Mouse (Mus musculus) hindbrain, embryonic 11.5 days (tissue): ENCODE measurements around the gene Kdm2a. TPM values are rescaled to one million over a fixed set of nuclear protein-coding genes. Genes with fewer than 3 reads are reported as not detected.

Experiments used
- ATAC-seq: fragments of 200-750 bp; cut with Nextera tagmentation; 2 replicates; pipeline ENCODE4 v1.8.0; 2017; ENCODE audit warnings: mild to moderate bottlenecking, moderate TSS enrichment, moderate library complexity; ENCODE audit not compliant: low FRiP score
- DNase-seq: peaks from one replicate; pipeline ENCODE4 v3.0.0-alpha.2; 2015; ENCODE audit warnings: low spot score
- H3K27ac ChIP-seq: fragments of 300-500 bp; sonication (generic); 2 replicates; pipeline ENCODE4 v1.5.1; 2014; ENCODE audit warnings: mild to moderate bottlenecking, low read depth, low read length
- H3K27me3 ChIP-seq: fragments of 300-500 bp; sonication (generic); 2 replicates; pipeline ENCODE4 v1.6.1; 2014; ENCODE audit warnings: mild to moderate bottlenecking, low read length, moderate library complexity, mixed read lengths; ENCODE audit not compliant: control insufficient read depth, insufficient read depth
- H3K36me3 ChIP-seq: fragments of 300-500 bp; sonication (generic); 2 replicates; pipeline ENCODE4 v1.6.1; 2014; ENCODE audit warnings: mild to moderate bottlenecking, low read length, moderate library complexity, mixed read lengths; ENCODE audit not compliant: control insufficient read depth, insufficient read depth
- H3K4me1 ChIP-seq: fragments of 300-500 bp; sonication (generic); replicated peaks from 2 replicates; pipeline ENCODE4 v1.6.1; 2014; ENCODE audit warnings: low read length, mixed read lengths; ENCODE audit not compliant: control insufficient read depth, insufficient read depth
- H3K4me2 ChIP-seq: fragments of 300-500 bp; sonication (generic); replicated peaks from 2 replicates; pipeline ENCODE4 v1.6.1; 2014; ENCODE audit warnings: mild to moderate bottlenecking, low read depth, low read length
- H3K4me3 ChIP-seq: fragments of 300-500 bp; sonication (generic); 2 replicates; pipeline ENCODE4 v1.5.1; 2014; ENCODE audit warnings: low read depth, low read length
- H3K9ac ChIP-seq: fragments of 300-500 bp; sonication (generic); 2 replicates; pipeline ENCODE4 v1.6.1; 2014; ENCODE audit warnings: low read depth, low read length
- H3K9me3 ChIP-seq: fragments of 300-500 bp; sonication (generic); 2 replicates; pipeline ENCODE4 v1.6.1; 2016; ENCODE audit warnings: low read length; ENCODE audit not compliant: control insufficient read depth
- WGBS: fragments of 180-500 bp; shearing (Covaris S2); extraction: QIAGEN DNeasy Blood & Tissue Kit; methylation state at CpG from one replicate; pipeline ENCODE4 v1.1.7; 2014; 5-methylcytosine and 5-hydroxymethylcytosine counted together
- polyA plus RNA-seq: library from polyadenylated mRNA; unstranded; fragments of >200 nt; fragmentation: Nextera tagmentation; extraction: Ambion mirVana; gene quantifications from 2 replicates; pipeline ENCODE4 v1.2.1, GENCODE M21; 2014

Kdm2a gene
- polyA plus RNA-seq, 1 experiment from 2014 or later = 44.0 TPM

DNA sequence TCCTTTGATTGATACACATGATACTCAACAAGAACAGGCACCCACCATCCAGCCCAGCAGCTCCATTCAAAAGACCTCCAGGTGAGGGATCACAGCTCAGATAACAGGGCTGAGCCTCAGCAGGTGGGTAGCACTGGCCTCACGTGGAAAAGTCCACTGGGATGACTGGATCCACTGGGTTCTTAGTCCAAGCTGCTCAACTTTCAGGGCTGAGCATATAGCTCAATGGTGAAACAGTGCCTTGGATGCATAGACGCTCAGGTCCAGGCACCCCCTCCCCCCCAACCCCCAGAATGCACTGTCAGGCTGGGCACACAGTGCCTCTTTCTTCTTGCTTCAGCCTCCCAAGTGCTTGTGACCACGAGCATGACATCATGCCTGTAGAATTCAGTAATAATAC lies 24.9 kb upstream of the Kdm2a start:
- H3K9me3 ChIP-seq = no peaks in the 10 kb centered on the region
- H3K4me3 ChIP-seq = no peak overlapping the region
- no peak overlapping the region for H3K4me2 ChIP-seq
- H3K9ac ChIP-seq = no peak overlapping the region
- DNase-seq = no peak
- no peak overlapping the region for H3K27ac ChIP-seq
- H3K27me3 ChIP-seq = no peaks in the 10 kb centered on the region
- H3K4me1 ChIP-seq = no peaks in the 10 kb centered on the region
- ATAC-seq = no peak
- WGBS = 78% methylated on average over 3 of the region's 3 CpGs
- H3K36me3 ChIP-seq = no peaks in the 10 kb centered on the region

DNA sequence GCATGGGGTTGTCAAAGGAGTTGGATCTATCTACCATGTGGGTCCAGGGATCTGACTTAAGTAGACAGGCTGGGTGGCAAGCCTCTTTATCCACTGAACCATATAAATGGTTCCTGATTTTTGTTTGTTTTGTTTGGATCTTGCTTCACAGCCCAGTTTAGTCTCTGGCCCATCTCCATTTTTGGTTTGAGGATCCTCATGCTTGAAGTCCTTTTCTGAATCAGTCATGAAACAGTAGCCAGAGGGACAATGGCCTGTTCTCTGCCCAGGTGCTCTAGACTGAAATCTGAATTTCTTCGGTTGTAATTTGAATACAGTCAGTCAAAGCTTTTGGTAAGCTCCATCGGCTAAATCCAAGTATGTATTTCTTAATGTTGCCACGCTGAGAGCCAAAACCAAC lies 24.5 kb upstream of the Kdm2a start:
- no peak overlapping the region for H3K4me3 ChIP-seq
- no peak overlapping the region for H3K4me2 ChIP-seq
- no peak overlapping the region for H3K27ac ChIP-seq
- ATAC-seq = no peak
- H3K27me3 ChIP-seq = no peaks in the 10 kb centered on the region
- H3K4me1 ChIP-seq = no peaks in the 10 kb centered on the region
- no peak overlapping the region for H3K9ac ChIP-seq
- WGBS = 97% methylated on average over 3 of the region's 3 CpGs
- no peaks in the 10 kb centered on the region for H3K9me3 ChIP-seq
- no peaks in the 10 kb centered on the region for H3K36me3 ChIP-seq
- no peak for DNase-seq

DNA sequence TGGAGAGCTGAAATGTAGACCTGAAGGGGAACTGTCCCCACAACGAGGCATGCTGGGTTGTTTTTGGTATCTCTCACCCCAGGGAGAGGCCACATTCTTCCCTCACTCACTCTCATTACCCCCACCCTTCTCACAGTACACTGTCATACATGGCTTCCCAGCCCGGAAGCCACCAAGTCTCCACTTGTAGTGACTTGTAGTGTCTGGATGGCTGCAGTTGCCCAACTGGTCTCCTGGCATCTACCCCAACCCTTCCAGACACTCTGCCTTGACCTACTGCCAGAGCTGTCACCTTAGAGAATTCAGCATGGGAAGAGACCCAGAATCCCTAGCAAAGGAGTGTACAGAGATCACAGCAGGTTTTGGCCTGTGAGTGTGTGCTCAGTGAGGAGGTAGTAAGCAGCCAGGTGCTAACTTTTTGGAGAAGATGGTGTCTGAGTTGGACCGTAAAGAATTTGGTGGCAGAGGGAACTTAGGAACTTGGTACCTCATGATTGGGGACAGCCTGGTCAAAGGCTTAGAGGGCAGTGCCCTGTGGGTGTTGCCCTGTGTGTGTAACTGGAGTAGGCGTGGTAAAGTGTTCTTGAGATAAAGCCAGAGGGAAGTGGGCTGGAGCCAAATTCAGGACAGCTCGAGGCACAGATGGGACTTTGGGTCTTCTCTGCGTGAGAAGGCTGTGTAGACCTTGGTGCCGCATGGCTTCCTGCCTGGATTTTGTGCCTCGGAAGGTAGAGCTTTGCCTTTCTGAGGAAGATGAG lies 22.2 kb upstream of the Kdm2a start:
- H3K9me3 ChIP-seq = no peaks in the 10 kb centered on the region
- no peak overlapping the region for H3K4me3 ChIP-seq
- H3K4me2 ChIP-seq = no peak overlapping the region
- ATAC-seq (no peak), DNase-seq (no peak)
- H3K27me3 ChIP-seq = no peaks in the 10 kb centered on the region
- no peak overlapping the region for H3K27ac ChIP-seq
- no peak overlapping the region for H3K9ac ChIP-seq
- 90% methylated on average over 8 of the region's 8 CpGs for WGBS
- H3K4me1 ChIP-seq = no peaks in the 10 kb centered on the region
- H3K36me3 ChIP-seq = no peaks in the 10 kb centered on the region

DNA sequence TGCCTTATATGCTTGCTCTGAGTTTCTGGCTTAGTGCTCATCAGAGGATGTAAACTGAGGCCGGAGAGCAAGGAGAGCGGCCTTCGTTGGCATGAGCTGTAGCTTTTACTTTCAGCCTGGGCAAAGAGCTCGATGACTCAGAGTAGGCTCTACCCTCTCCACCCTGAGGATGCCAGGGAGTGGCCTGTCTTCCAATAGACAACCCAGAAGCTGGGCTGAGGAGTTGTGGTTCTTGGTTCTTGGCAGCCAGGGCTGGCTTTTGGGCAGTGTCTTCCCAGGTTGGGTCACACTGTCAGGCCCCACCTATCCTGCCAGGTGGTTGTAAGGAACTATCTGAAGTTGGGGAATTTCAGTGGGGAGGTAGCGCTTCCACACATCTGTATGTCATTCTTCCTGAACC lies 21.6 kb upstream of the Kdm2a start:
- Histone ChIP-seq H3K4me1 (no peaks in the 10 kb centered on the region), H3K9ac (no peak overlapping the region), H3K36me3 (no peaks in the 10 kb centered on the region), H3K27me3 (no peaks in the 10 kb centered on the region), H3K9me3 (no peaks in the 10 kb centered on the region), H3K27ac (no peak overlapping the region), H3K4me2 (no peak overlapping the region), H3K4me3 (no peak overlapping the region)
- ATAC-seq = no peak
- no peak for DNase-seq
- 95% methylated on average over 5 of the region's 5 CpGs for WGBS

DNA sequence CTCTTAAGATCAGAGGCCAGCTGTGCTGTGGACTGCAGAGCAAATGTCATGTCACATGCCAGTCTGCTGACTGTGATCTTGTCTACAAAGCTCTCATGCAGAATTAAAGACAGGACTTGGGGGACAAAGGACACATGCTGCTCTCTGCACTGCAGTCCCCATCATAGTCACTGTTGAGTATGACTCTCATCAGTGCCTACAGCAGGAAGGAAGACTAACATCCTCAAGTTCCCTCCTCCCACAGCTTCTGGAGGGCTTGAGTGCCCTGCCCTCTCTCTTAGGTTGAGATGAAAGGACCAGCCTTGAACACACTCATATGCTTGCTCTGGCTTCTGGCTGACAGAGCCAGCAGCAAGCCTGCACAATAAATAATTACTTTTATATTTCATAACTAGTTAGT lies 19.6 kb upstream of the Kdm2a start:
- no peaks in the 10 kb centered on the region for H3K4me1 ChIP-seq
- no peaks in the 10 kb centered on the region for H3K27me3 ChIP-seq
- H3K4me3 ChIP-seq = no peak overlapping the region
- no peak overlapping the region for H3K4me2 ChIP-seq
- no peaks in the 10 kb centered on the region for H3K9me3 ChIP-seq
- no peak overlapping the region for H3K27ac ChIP-seq
- DNase-seq (no peak), ATAC-seq (no peak)
- H3K36me3 ChIP-seq = no peaks in the 10 kb centered on the region
- H3K9ac ChIP-seq = no peak overlapping the region

DNA sequence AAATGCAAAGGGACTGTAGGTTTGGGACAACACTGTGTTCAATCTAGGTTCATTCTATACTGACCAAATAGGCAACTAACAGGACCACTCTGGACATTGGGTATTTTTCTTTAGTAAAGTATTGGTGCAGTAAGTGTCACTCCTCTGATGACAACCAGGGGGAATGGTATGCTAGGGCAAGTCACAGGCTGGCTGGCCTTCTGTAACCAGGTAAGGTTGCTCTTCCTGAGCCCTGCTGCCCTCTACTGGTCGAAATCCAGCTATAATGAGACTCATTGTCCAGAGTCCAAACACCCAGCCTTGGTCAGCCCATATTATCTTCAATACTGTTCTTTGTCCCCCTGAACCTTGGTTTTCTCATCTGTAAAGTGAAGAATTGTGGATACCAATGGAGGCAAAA lies 19.1 kb upstream of the Kdm2a start:
- 0% methylated on average over 1 of the region's 1 CpGs for WGBS
- no peak for ATAC-seq

DNA sequence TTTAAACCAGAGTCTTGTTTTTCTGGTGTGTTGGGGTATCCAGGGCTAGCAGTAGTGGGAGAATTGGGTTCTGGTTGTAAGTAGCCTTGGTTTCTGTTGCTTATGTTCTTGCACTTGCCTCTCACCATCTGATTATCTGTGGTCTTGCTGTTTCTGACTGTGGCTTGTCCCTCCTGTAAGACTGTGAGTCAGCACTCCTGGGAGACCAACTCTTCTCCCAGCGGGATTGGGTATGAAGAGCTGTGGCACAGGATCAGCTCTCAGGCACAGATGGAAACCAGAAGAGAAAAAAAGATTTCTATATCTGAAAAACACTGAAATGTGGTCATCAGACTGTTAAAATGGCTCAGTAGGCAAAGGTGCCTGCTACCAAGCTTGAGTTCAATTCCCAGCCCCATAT lies 16.5 kb upstream of the Kdm2a start:
- 77% methylated on average over 1 of the region's 1 CpGs for WGBS
- no peak overlapping the region for H3K9ac ChIP-seq
- ATAC-seq (no peak), DNase-seq (no peak)
- no peak overlapping the region for H3K4me2 ChIP-seq
- H3K27ac ChIP-seq = no peak overlapping the region
- H3K36me3 ChIP-seq = no peaks in the 10 kb centered on the region
- H3K4me3 ChIP-seq = no peak overlapping the region
- H3K4me1 ChIP-seq = no peaks in the 10 kb centered on the region
- no peaks in the 10 kb centered on the region for H3K27me3 ChIP-seq
- no peaks in the 10 kb centered on the region for H3K9me3 ChIP-seq

More for the DNA sequence above, 19.1 kb upstream of the Kdm2a start:
- H3K9me3 ChIP-seq = no peaks in the 10 kb centered on the region
- H3K27me3 ChIP-seq = no peaks in the 10 kb centered on the region
- H3K27ac ChIP-seq = no peak overlapping the region
- DNase-seq = peak; percentile 75
- no peak overlapping the region for H3K4me3 ChIP-seq
- no peak overlapping the region for H3K9ac ChIP-seq
- no peaks in the 10 kb centered on the region for H3K4me1 ChIP-seq
- no peak overlapping the region for H3K4me2 ChIP-seq
- H3K36me3 ChIP-seq = no peaks in the 10 kb centered on the region

DNA sequence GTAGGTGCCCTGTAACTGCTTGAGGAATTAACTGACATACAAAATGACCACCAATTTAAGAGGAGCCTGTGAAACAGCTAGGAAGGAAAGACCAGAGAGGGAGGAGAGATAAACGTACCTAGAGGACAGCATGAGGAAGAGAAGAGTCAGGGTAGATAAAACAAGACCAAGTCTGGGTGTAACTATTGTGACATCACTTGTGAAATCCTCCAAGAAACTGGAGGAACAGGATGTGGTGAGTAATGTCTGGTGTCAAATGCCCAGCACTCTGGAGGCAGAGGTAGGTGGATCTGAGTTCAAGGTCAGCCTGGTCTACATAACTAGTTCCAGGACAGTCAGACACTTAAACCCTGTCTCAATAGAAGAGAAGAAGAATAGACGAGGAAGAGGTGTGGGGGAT lies 11.0 kb upstream of the Kdm2a start:
- no peaks in the 10 kb centered on the region for H3K27me3 ChIP-seq
- no peaks in the 10 kb centered on the region for H3K4me1 ChIP-seq
- no peaks in the 10 kb centered on the region for H3K36me3 ChIP-seq
- ATAC-seq (no peak), DNase-seq (no peak)
- 76% methylated on average over 2 of the region's 2 CpGs for WGBS
- no peaks in the 10 kb centered on the region for H3K9me3 ChIP-seq
- H3K4me3 ChIP-seq = no peak overlapping the region
- H3K9ac ChIP-seq = no peak overlapping the region
- no peak overlapping the region for H3K4me2 ChIP-seq
- no peak overlapping the region for H3K27ac ChIP-seq

DNA sequence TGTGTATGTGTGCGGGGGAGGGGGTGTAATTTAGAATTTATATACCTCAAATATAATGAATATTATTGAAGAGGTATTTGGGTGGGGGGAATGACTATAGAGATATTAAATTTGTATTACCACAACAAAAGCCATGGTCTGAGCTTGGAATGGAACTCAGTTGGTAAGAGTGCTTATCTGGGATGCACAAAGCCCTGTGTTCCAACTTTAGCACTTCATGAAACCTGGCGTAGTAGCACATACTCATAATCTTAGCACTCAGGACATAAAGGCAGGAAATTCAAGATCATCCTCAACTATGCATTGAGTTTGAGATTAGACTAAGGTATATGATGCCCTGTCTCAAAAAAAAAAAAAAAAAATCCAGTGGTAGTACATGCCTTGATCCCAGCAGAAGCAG lies 6.8 kb upstream of the Kdm2a start:
- Histone ChIP-seq H3K4me3 (no peak overlapping the region), H3K4me2 (no peak overlapping the region), H3K36me3 (no peaks in the 10 kb centered on the region), H3K27ac (no peak overlapping the region), H3K9me3 (no peaks in the 10 kb centered on the region), H3K9ac (no peak overlapping the region), H3K4me1 (no peaks in the 10 kb centered on the region), H3K27me3 (no peaks in the 10 kb centered on the region)
- ATAC-seq = no peak
- WGBS = 94% methylated on average over 2 of the region's 2 CpGs
- DNase-seq = no peak
